Mouse (Mus musculus) midbrain, embryonic 11.5 days (tissue): Measurements from ENCODE around the gene Sfxn2. TPM values are rescaled to one million over a fixed set of nuclear protein-coding genes. Genes with fewer than 3 reads are reported as not detected.

ENCODE experiments used
- ATAC-seq: fragments of 200-750 bp; cut with Nextera tagmentation; 2 replicates; pipeline ENCODE4 v1.8.0; 2017; ENCODE audit warnings: moderate TSS enrichment, moderate library complexity; ENCODE audit not compliant: low FRiP score
- DNase-seq: peaks from one replicate; pipeline ENCODE4 v3.0.0; 2015; ENCODE audit warnings: low spot score; ENCODE audit errors: missing footprints
- H3K27ac ChIP-seq: fragments of 300-500 bp; sonication (generic); 2 replicates; pipeline ENCODE4 v1.5.1; 2014; ENCODE audit warnings: low read depth, low read length
- H3K27me3 ChIP-seq: fragments of 300-500 bp; sonication (generic); 2 replicates; pipeline ENCODE4 v1.6.1; 2014; ENCODE audit warnings: mild to moderate bottlenecking, low read length, moderate library complexity, mixed read lengths; ENCODE audit not compliant: control insufficient read depth, insufficient read depth
- H3K36me3 ChIP-seq: fragments of 300-500 bp; sonication (generic); 2 replicates; pipeline ENCODE4 v1.6.1; 2014; ENCODE audit warnings: mild to moderate bottlenecking, low read length, moderate library complexity, mixed read lengths; ENCODE audit not compliant: control insufficient read depth, insufficient read depth
- H3K4me1 ChIP-seq: fragments of 300-500 bp; sonication (generic); 2 replicates; pipeline ENCODE4 v1.6.1; 2014; ENCODE audit warnings: low read length; ENCODE audit not compliant: control insufficient read depth, insufficient read depth
- H3K4me2 ChIP-seq: fragments of 300-500 bp; sonication (generic); 2 replicates; pipeline ENCODE4 v1.6.1; 2014; ENCODE audit warnings: mild to moderate bottlenecking, moderate library complexity
- H3K4me3 ChIP-seq: fragments of 300-500 bp; sonication (generic); 2 replicates; pipeline ENCODE4 v1.5.1; 2014; ENCODE audit warnings: low read depth, low read length
- H3K9ac ChIP-seq: fragments of 300-500 bp; sonication (generic); 2 replicates; pipeline ENCODE4 v1.6.1; 2014; ENCODE audit warnings: low read length
- H3K9me3 ChIP-seq: fragments of 300-500 bp; sonication (generic); 2 replicates; pipeline ENCODE4 v1.6.1; 2016; ENCODE audit warnings: low read length; ENCODE audit not compliant: control insufficient read depth
- WGBS: fragments of 180-500 bp; shearing (Covaris S2); extraction: QIAGEN DNeasy Blood & Tissue Kit; methylation state at CpG from one replicate; pipeline ENCODE4 v1.1.7; 2014; 5-methylcytosine and 5-hydroxymethylcytosine counted together
- polyA plus RNA-seq: library from polyadenylated mRNA; unstranded; fragments of >200 nt; fragmentation: Nextera tagmentation; extraction: Ambion mirVana; gene quantifications from 2 replicates; pipeline ENCODE4 v1.2.1, GENCODE M21; 2014

Sfxn2 gene
- polyA plus RNA-seq, 1 experiment from 2014 or later, result 12.1 TPM

DNA sequence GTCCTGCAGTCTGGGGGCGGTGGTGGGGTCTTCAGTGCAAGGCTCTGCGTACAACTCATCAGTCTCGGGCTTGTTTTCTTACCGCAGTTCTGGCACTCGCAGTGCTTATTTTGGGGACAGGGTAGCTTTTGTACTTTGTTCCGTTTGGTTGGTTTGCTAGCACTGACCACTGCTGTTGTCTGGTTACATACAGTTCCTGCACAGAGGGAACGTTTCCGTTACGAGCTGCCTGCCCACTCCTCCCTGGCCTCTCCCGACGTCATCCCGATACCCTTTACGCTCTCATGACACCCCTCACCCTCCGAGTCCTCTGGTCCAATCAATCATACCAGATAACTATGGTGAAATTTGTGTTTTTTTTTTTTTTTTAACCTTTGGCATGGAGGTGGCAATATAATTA lies 28.3 kb downstream of the Sfxn2 start:
- H3K9me3 ChIP-seq, result no peaks in the 10 kb centered on the region
- H3K36me3 ChIP-seq, result no peaks in the 10 kb centered on the region
- H3K9ac ChIP-seq, result no peak overlapping the region
- H3K4me2 ChIP-seq, result no peak overlapping the region
- ATAC-seq, result no peak
- no peak overlapping the region for H3K4me3 ChIP-seq
- no peak for DNase-seq
- H3K27me3 ChIP-seq, result no peaks in the 10 kb centered on the region
- 92% methylated on average over 14 of the region's 14 CpGs for WGBS
- H3K27ac ChIP-seq, result no peak overlapping the region
- peaks cover 10% of the 10 kb centered on the region for H3K4me1 ChIP-seq

DNA sequence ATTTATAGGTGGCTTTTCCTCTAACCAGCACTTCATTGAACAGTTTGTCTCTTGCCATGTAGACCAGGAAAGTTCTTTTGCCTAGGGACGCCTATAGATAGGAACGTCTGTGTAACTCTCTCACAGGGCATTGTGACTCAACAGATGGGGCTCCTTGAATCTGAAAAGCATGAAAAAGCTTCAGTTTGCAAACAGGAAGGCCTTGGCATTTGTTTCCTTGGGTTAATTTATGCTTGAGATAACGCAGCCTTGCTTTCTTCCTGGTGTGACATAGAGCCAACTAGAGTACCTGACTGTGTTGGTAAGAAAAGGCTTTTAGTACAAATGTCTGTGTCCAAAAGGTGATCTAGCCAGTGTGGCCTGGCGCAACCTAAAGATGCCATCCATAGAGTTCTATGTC lies 29.2 kb downstream of the Sfxn2 start:
- no peak for ATAC-seq
- no peaks in the 10 kb centered on the region for H3K36me3 ChIP-seq

DNA sequence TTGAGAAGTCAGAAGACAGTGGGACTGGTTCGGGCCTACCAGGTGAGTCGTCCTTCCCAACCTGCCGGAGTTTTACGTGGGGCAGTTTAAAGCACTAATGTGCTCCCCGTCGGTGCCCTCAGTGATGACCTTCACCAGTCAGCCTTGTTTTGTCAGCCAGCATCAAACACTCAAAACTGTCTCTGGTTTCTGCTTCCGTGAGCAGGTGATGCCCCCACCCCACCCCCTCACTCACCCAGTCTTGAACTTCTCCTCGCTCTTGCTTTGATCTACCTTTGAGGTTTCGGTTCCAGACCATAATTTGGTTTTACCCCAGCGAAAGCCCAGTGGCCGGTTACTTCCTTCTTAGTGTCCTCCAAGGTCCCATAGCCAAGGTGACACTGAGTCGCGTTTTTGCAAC lies 33.6 kb downstream of the Sfxn2 start:
- Histone ChIP-seq H3K36me3 (peaks cover 6% of the 10 kb centered on the region; the same call in 1 of the 2 replicates), H3K9me3 (no peaks in the 10 kb centered on the region), H3K4me3 (no peak overlapping the region), H3K4me2 (no peak overlapping the region), H3K9ac (no peak overlapping the region), H3K27me3 (no peaks in the 10 kb centered on the region), H3K4me1 (no peaks in the 10 kb centered on the region), H3K27ac (no peak overlapping the region)
- WGBS, result 94% methylated on average over 13 of the region's 13 CpGs
- no peak for ATAC-seq
- peak; percentile 19 for DNase-seq

More for the DNA sequence above, 29.2 kb downstream of the Sfxn2 start:
- Histone ChIP-seq H3K4me2 (no peak overlapping the region), H3K9me3 (no peaks in the 10 kb centered on the region), H3K27ac (no peak overlapping the region), H3K9ac (no peak overlapping the region), H3K4me3 (no peak overlapping the region), H3K27me3 (no peaks in the 10 kb centered on the region), H3K4me1 (peaks cover 10% of the 10 kb centered on the region)
- WGBS, result 98% methylated on average over 4 of the region's 4 CpGs
- no peak for DNase-seq

DNA sequence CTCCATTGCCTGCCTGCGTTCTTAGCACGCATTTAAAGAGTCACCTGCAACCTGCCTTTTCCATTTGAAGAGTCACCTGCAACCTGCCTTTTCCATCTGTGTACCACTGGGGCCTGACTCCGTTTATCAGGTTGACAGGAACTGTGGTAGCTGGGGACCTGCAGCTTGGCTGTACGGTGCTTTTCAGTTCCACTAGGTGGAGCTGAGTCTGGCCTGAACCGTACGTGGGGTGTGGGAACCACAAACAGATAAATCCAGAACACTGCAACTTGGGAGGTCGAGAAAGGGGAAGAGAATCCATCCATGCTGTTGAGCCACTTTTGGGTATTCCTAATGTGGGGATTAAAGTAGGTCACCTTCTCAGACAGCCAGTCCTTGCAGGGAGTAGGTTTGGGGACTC lies 34.3 kb downstream of the Sfxn2 start:
- H3K4me3 ChIP-seq, result no peak overlapping the region
- WGBS, result 78% methylated on average over 7 of the region's 7 CpGs
- H3K36me3 ChIP-seq, result peaks cover 6% of the 10 kb centered on the region; the same call in 1 of the 2 replicates
- peak; percentile 72 for DNase-seq
- H3K4me1 ChIP-seq, result no peaks in the 10 kb centered on the region
- no peak for ATAC-seq
- no peak overlapping the region for H3K27ac ChIP-seq
- H3K9me3 ChIP-seq, result no peaks in the 10 kb centered on the region
- no peaks in the 10 kb centered on the region for H3K27me3 ChIP-seq
- H3K4me2 ChIP-seq, result no peak overlapping the region
- no peak overlapping the region for H3K9ac ChIP-seq

DNA sequence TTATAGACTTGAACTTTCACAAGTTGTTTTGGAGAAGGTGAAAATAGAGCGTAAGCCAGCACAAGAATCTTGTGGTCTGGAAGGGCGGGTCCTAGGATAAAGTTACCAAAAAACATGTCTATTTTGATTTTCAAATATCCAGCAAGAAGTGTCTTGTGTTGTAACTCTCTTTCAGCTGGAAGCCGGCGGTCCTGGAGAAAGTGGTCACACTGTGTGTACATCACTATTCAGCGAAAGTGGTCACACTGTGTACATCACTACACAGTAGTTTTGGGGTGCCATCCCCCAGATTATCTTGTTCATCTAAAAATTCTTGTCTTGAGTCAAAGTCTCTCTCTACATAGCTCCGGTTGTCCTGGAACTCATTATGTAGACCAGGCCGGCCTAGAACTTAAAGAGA lies 35.0 kb downstream of the Sfxn2 start:
- H3K9me3 ChIP-seq, result no peaks in the 10 kb centered on the region
- DNase-seq, result peak; percentile 61
- no peak overlapping the region for H3K27ac ChIP-seq
- no peaks in the 10 kb centered on the region for H3K4me1 ChIP-seq
- H3K27me3 ChIP-seq, result no peaks in the 10 kb centered on the region
- WGBS, result 96% methylated on average over 7 of the region's 7 CpGs
- ATAC-seq, result no peak
- no peak overlapping the region for H3K9ac ChIP-seq
- H3K36me3 ChIP-seq, result peaks cover 6% of the 10 kb centered on the region; the same call in 1 of the 2 replicates
- no peak overlapping the region for H3K4me2 ChIP-seq
- H3K4me3 ChIP-seq, result no peak overlapping the region

DNA sequence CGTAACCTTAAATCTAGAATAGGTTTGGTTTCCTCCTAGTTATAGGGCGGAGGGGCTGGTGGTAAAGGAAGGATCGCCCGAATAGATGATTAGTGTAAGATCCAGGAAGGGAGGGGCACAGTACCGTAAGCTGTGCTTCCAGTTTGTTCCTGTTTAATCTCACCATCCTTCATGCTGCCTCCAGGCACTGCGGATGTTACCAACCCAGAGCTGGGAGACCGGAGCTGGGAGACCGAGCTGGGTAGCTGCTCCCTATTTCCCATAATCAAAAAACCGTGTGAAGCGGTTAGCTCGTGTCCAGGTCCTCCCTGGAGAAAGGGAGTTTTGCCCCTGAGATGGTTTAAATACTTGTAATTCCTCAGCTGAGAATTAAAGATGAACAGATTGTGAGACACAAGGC lies 43.2 kb downstream of the Sfxn2 start:
- H3K9ac ChIP-seq, result no peak overlapping the region
- ATAC-seq, result no peak
- WGBS, result 88% methylated on average over 11 of the region's 11 CpGs

DNA sequence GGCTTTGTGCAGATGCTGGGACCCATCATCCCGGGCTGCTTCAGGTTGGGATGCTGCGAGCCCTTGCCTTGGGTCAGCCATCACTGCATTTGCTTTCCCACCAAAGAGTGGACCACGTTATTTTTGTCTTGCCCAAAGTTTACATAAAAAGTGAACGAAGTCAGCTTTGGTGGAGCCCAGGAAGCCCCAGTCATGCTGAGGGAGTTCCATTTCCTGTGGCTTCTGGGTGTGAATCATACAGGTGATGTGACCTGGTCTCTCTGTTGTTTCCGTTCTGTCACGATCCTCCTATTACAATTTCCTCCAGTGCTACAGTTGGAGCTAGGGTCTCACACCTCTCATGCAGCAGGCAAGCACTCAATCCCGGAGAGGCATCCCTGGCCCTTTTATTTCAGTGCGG lies 44.2 kb downstream of the Sfxn2 start:
- H3K4me1 ChIP-seq, result peaks cover 21% of the 10 kb centered on the region
- DNase-seq, result peak; percentile 51

More for the DNA sequence above, 43.2 kb downstream of the Sfxn2 start:
- Histone ChIP-seq H3K4me2 (no peak overlapping the region), H3K27ac (no peak overlapping the region), H3K36me3 (no peaks in the 10 kb centered on the region), H3K27me3 (no peaks in the 10 kb centered on the region), H3K4me3 (no peak overlapping the region), H3K9me3 (no peaks in the 10 kb centered on the region), H3K4me1 (peaks cover 11% of the 10 kb centered on the region)
- DNase-seq, result peak; percentile 78

DNA sequence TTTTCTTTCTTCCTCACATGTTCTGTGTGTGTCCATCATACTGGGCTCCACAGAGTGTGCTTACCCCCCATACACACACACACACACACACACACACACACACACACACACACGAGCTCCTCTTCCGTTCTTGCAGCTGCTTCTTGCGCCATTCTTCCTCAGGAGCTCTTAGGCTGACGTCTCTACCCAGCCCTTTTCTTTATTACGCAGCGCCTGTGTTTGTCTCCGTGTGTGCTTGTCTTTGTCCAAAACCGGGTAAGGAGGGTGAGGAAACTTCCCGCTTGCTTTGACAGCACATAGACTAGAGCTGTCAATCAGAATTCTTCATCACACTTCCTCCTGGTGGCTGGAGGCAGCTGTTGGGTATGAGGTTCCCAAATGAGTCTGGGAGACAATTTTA lies 45.2 kb downstream of the Sfxn2 start:
- H3K9ac ChIP-seq, result no peak overlapping the region
- H3K4me3 ChIP-seq, result no peak overlapping the region
- no peaks in the 10 kb centered on the region for H3K36me3 ChIP-seq
- H3K4me2 ChIP-seq, result no peak overlapping the region
- 62% methylated on average over 9 of the region's 9 CpGs for WGBS
- H3K4me1 ChIP-seq, result peaks cover 30% of the 10 kb centered on the region
- ATAC-seq, result no peak
- H3K27ac ChIP-seq, result no peak overlapping the region
- H3K9me3 ChIP-seq, result no peaks in the 10 kb centered on the region
- DNase-seq, result peak; percentile 44
- H3K27me3 ChIP-seq, result no peaks in the 10 kb centered on the region

More for the DNA sequence above, 44.2 kb downstream of the Sfxn2 start:
- Histone ChIP-seq H3K27me3 (no peaks in the 10 kb centered on the region), H3K9ac (no peak overlapping the region), H3K36me3 (no peaks in the 10 kb centered on the region), H3K4me2 (no peak overlapping the region), H3K9me3 (no peaks in the 10 kb centered on the region), H3K27ac (no peak overlapping the region), H3K4me3 (no peak overlapping the region)
- no peak for ATAC-seq
- WGBS, result 91% methylated on average over 8 of the region's 8 CpGs

DNA sequence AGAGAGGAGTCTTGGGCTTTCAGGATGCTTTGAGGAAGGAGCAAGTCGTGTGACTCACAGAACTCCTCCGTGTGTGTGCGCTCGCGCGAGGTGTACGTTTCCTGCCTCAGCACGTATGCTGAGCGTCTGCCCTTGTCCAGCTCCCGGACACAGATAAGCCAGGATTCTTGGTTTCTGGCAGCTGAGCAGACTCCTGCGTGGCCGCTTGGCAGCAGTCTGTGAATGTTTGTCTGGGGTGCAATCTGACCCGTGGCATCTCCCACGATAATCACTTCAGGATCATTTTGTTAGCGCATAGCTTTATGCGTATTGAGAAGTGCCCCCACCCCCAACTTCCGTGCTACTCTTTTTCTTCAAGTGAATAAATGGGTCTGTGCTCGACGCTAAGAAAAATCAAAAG lies 45.8 kb downstream of the Sfxn2 start:
- Histone ChIP-seq H3K36me3 (no peaks in the 10 kb centered on the region), H3K9ac (no peak overlapping the region), H3K4me3 (no peak overlapping the region), H3K27ac (no peak overlapping the region), H3K9me3 (no peaks in the 10 kb centered on the region), H3K27me3 (no peaks in the 10 kb centered on the region), H3K4me2 (no peak overlapping the region), H3K4me1 (peaks cover 37% of the 10 kb centered on the region)
- DNase-seq (no peak), ATAC-seq (no peak)
- 91% methylated on average over 19 of the region's 19 CpGs for WGBS

DNA sequence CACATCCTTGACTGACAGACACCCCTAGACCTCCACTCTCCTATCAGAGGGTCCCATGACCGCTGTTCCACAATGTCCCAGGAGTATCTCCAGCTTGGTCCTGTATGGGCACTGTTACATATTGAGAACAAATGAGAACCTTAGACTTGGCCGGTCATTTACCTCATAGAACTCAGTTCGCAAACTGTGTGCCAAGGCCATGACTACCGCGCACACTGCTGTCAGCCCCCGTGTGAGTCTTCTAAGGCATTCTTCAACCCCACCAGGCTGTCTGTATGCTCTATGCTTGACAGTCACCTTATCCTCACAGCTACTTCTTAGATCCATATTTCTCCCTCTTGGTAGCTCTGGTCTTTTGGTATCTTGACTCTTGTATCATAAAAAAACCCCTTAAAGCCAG lies 46.4 kb downstream of the Sfxn2 start:
- Histone ChIP-seq H3K4me1 (peaks cover 42% of the 10 kb centered on the region), H3K4me2 (no peak overlapping the region), H3K36me3 (no peaks in the 10 kb centered on the region), H3K4me3 (no peak overlapping the region), H3K9ac (no peak overlapping the region), H3K27ac (no peak overlapping the region), H3K9me3 (no peaks in the 10 kb centered on the region), H3K27me3 (no peaks in the 10 kb centered on the region)
- 94% methylated on average over 6 of the region's 6 CpGs for WGBS
- ATAC-seq (no peak), DNase-seq (peak; percentile 78)
